Mouse (Mus musculus): ENCODE measurements at regions not wholly inside any gene's neighbourhood (a gene's known extent, or its start where the extent isn't known, plus 50 kb on each side); places are given as distances from the start of the nearest gene placed in this dataset.

- DNase-seq, result peak in 1 of 2 experiments; percentile 2
Observed at GRCm38 (mm10) chr16:60941767-60942166, 336.4 kb upstream of the Epha6 start.

All from kidney, adult 8-10 months (tissue).